8 mouse cellular contexts compared by ENCODE assay signal in the genomic region with DNA sequence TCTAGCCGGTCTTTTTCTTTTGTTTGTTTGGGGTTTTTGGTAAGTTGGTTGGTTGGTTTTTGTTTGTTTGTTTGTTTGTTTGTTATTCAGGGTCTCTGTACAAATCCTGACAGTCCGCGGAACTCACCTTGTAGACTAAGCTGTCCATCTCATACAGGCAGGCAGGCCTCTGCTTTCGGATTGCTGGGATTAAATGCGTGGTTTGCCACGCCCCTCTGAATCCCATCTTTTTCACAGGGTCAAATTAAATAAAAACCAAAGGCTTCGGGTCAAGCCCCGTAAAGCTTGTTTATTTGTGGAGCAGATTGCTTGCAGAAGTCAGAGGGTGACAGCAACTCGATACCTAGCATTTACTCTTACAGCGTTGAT. TPM values are rescaled to one million over a fixed set of nuclear protein-coding genes. Genes with fewer than 3 reads are reported as not detected.
A peak's percentile ranks its signal among the peaks of the same experiment; 100 is the strongest.
DNase-seq lines count a peak whose midpoint lies in the region; ATAC-seq and TF ChIP-seq lines count a peak whose summit lies in the region.

A gene (plus strand): TSS at position 338 of the 369 bp plus-strand sequence.

- peak within 1 kb of the TSS; percentile 87 for H3K4me3 ChIP-seq in thymus, adult 2 months (ENCODE audit: control insufficient read depth, insufficient read depth, low read length)
- peak within 1 kb of the TSS; percentile 77 for H3K4me3 ChIP-seq in embryonic facial prominence, embryonic 14.5 days (ENCODE audit: low read depth, low read length)
- peak within 1 kb of the TSS; percentile 84 for H3K4me3 ChIP-seq in heart, embryonic 15.5 days
- H3K4me3 ChIP-seq in midbrain, postnatal 0 days (ENCODE audit: low read depth, low read length), result peak within 1 kb of the TSS; percentile 77

- H3K27ac ChIP-seq in thymus, adult 2 months (ENCODE audit: control insufficient read depth, insufficient read depth, low read length), result peak within 1 kb of the TSS; percentile 52
- peak within 1 kb of the TSS; percentile 82 for H3K27ac ChIP-seq in embryonic facial prominence, embryonic 14.5 days (replicated peaks; ENCODE audit: low read depth, low read length)
- H3K27ac ChIP-seq in heart, embryonic 15.5 days, result peak within 1 kb of the TSS; percentile 93
- H3K27ac ChIP-seq in midbrain, postnatal 0 days (ENCODE audit: low read depth, low read length), result peak within 1 kb of the TSS; percentile 92

- intact Hi-C loops in left cerebral cortex, postnatal 10 days (cut with DNase I), result no loop called here

- no peak for TF ChIP-seq POLR2A in thymus, adult 2 months (IDR thresholded peaks at IDR 0.05; ENCODE audit: control insufficient read depth, extremely low read depth, insufficient read depth, low read length, poor library complexity)

- 23% methylated on average over 10 of the region's 10 CpGs for WGBS in thymus, adult 2 months
- WGBS in embryonic facial prominence, embryonic 14.5 days, result 8% methylated on average over 10 of the region's 10 CpGs
- 11% methylated on average over 10 of the region's 10 CpGs for WGBS in heart, embryonic 15.5 days
- 6% methylated on average over 10 of the region's 10 CpGs for WGBS in midbrain, postnatal 0 days

- no peaks in the 10 kb centered on the region for H3K9me3 ChIP-seq in embryonic facial prominence, embryonic 14.5 days (ENCODE audit: control insufficient read depth, low read length)
- no peaks in the 10 kb centered on the region for H3K9me3 ChIP-seq in heart, embryonic 15.5 days (replicated peaks)
- H3K9me3 ChIP-seq in midbrain, postnatal 0 days (ENCODE audit: low read length), result no peaks in the 10 kb centered on the region

- H3K36me3 ChIP-seq in thymus, adult 2 months (ENCODE audit: control insufficient read depth, insufficient read depth, low read length), result no peaks in the 10 kb centered on the region
- H3K36me3 ChIP-seq in embryonic facial prominence, embryonic 14.5 days (ENCODE audit: control insufficient read depth, insufficient read depth, low read length), result 0 out of 2 replicates have a peak, but pooled peaks cover 6% of the 10 kb centered on the region
- no peaks in the 10 kb centered on the region for H3K36me3 ChIP-seq in heart, embryonic 15.5 days
- no peaks in the 10 kb centered on the region for H3K36me3 ChIP-seq in midbrain, postnatal 0 days (ENCODE audit: insufficient read depth, low read length)

- DNase-seq in thymus, adult 2 months, result no peak
- no peak for DNase-seq in thymus, postnatal 4 days
- no peak for DNase-seq in embryonic facial prominence, embryonic 14.5 days (ENCODE audit: low spot score)
- peak in 1 of 2 experiments; percentile 20 for DNase-seq in left cerebral cortex, postnatal 10 days (ENCODE audit: extremely low spot score in 1 of 2, low spot score in 2 of 2)
- no peak for DNase-seq in midbrain, postnatal 0 days (ENCODE audit: low spot score)
- no peak for DNase-seq in spleen, adult 12 weeks (ENCODE audit: low spot score)
- no peak for DNase-seq in testis, postnatal 14 days (ENCODE audit: low spot score)

- no peaks in the 10 kb centered on the region for H3K27me3 ChIP-seq in thymus, adult 2 months (ENCODE audit: control insufficient read depth, insufficient read depth, low read length)
- H3K27me3 ChIP-seq in embryonic facial prominence, embryonic 14.5 days (replicated peaks; ENCODE audit: control insufficient read depth, insufficient read depth, low read length), result no peaks in the 10 kb centered on the region
- H3K27me3 ChIP-seq in heart, embryonic 15.5 days, result no peaks in the 10 kb centered on the region
- H3K27me3 ChIP-seq in midbrain, postnatal 0 days (ENCODE audit: insufficient read depth, low read length), result no peaks in the 10 kb centered on the region

- ATAC-seq in embryonic facial prominence, embryonic 14.5 days (ENCODE audit: low read depth), result peak; percentile 34
- ATAC-seq in heart, embryonic 15.5 days (replicated peaks; ENCODE audit: insufficient number of reproducible peaks, insufficient read depth, low FRiP score, low read depth), result no peak
- peak; percentile 39 for ATAC-seq in midbrain, postnatal 0 days (ENCODE audit: low FRiP score)

- H3K4me2 ChIP-seq in embryonic facial prominence, embryonic 14.5 days (ENCODE audit: low read depth, low read length), result peak within 1 kb of the TSS; percentile 95
- H3K4me2 ChIP-seq in heart, embryonic 15.5 days, result peak within 1 kb of the TSS; percentile 72
- H3K4me2 ChIP-seq in midbrain, postnatal 0 days (ENCODE audit: low read depth, low read length, poor library complexity, severe bottlenecking), result peak within 1 kb of the TSS; percentile 94

- peaks cover 5% of the 10 kb centered on the region for H3K4me1 ChIP-seq in thymus, adult 2 months (replicated peaks; ENCODE audit: control insufficient read depth, insufficient read depth, low read length)
- peaks cover 4% of the 10 kb centered on the region for H3K4me1 ChIP-seq in embryonic facial prominence, embryonic 14.5 days (ENCODE audit: control insufficient read depth, insufficient read depth, low read length)
- peaks cover 10% of the 10 kb centered on the region for H3K4me1 ChIP-seq in heart, embryonic 15.5 days (replicated peaks)
- peaks cover 6% of the 10 kb centered on the region; the same call in 1 of the 2 replicates for H3K4me1 ChIP-seq in midbrain, postnatal 0 days (ENCODE audit: insufficient read depth, low read length)

- H3K9ac ChIP-seq in embryonic facial prominence, embryonic 14.5 days (ENCODE audit: low read depth, low read length), result peak within 1 kb of the TSS; percentile 88
- H3K9ac ChIP-seq in heart, embryonic 15.5 days, result peak within 1 kb of the TSS; percentile 91
- peak within 1 kb of the TSS; percentile 81 for H3K9ac ChIP-seq in midbrain, postnatal 0 days (replicated peaks; ENCODE audit: low read length, poor library complexity, severe bottlenecking)

- TF ChIP-seq CTCF in thymus, adult 2 months (IDR thresholded peaks at IDR 0.05; ENCODE audit: borderline replicate concordance, control insufficient read depth, extremely low read depth, insufficient read depth, low read length, poor library complexity), result no peak
- no peak for TF ChIP-seq CTCF in midbrain, postnatal 0 days (IDR thresholded peaks at IDR 0.05)

RNA-seq across cellular contexts. Expression of the gene that starts here (rescaled TPM):
- polyA plus RNA-seq in thymus, adult 2 months (2012; rRNA removed), result 25.4 and 26.7 TPM in 2 replicates
- 66.8 and 67.8 TPM in 2 replicates for polyA plus RNA-seq in embryonic facial prominence, embryonic 14.5 days (2014; fragmentation: Nextera tagmentation; extraction: Ambion mirVana)
- 55.0 and 57.6 TPM in 2 replicates for polyA plus RNA-seq in heart, embryonic 15.5 days (2015; fragmentation: Nextera tagmentation; extraction: Ambion mirVana)
- total RNA-seq in left cerebral cortex, postnatal 10 days (2021), result 10 to 100 TPM; 49.6 to 53.1 TPM
- 39.5 and 79.8 TPM in 2 replicates for total RNA-seq in midbrain, postnatal 0 days (2014; rRNA removed)
- 73.6 and 84.3 TPM in 2 replicates for polyA plus RNA-seq in midbrain, postnatal 0 days (2015; fragmentation: Nextera tagmentation; extraction: Ambion mirVana)
